Mouse (Mus musculus): ENCODE results near the gene Hyls1. TPM values are rescaled to one million over a fixed set of nuclear protein-coding genes. Genes with fewer than 3 reads are reported as not detected.

Gene Hyls1
- polyA plus RNA-seq, 1 experiment from 2014 or later = 26.8 TPM

DNA sequence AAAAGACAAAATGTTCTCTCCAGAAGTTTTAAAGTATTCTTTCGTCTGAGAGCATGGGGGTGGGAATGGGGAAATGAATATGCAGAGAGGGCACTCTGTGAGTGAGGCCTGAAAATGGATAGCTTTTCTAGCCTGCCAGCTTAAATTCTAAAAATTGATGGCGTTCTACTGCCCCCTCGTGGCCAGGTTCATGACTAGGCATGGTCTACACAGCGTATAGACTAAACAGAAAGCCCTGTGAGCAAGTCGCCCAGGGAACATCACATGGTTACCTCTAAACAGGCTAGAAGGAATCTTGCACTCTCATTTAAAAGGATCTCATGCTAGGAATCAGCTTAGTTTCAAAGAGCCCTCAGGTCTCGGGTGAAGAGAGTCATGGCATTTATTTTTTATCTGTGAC, 28.7 kb downstream of the Hyls1 start:
- WGBS = 8% methylated on average over 6 of the region's 6 CpGs
- peak; percentile 88 for ATAC-seq (replicated peaks)
- H3K4me3 ChIP-seq = no peak overlapping the region
- no peak overlapping the region for H3K9ac ChIP-seq (replicated peaks)
- H3K27me3 ChIP-seq = no peaks in the 10 kb centered on the region
- H3K9me3 ChIP-seq = no peaks in the 10 kb centered on the region
- no peak overlapping the region for H3K4me2 ChIP-seq (replicated peaks)
- no peak overlapping the region for H3K27ac ChIP-seq (replicated peaks)
- no peaks in the 10 kb centered on the region; the same call in 1 of the 2 replicates for H3K4me1 ChIP-seq
- H3K36me3 ChIP-seq = peaks cover 15% of the 10 kb centered on the region; the same call in 1 of the 2 replicates

DNA sequence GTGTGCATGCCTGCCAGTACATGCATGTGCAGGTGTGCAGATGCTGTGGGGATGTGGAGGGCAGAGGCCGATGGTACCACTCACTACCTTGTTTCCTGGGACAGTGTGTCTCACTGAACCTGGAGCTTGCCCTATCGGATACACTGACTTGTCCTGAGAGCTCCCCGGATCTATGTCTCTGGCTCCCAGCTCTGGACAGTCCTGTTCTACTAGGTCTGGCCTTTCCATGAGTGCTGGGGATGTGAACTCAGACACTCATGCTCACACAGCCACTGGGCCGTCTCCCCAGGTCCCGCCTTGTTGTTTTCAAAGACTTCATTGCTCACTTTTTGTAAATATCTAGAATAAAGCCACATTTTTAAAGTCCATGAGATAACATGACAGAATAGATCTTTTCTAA, 29.2 kb downstream of the Hyls1 start:
- H3K9me3 ChIP-seq = no peaks in the 10 kb centered on the region
- no peaks in the 10 kb centered on the region for H3K27me3 ChIP-seq
- no peak overlapping the region for H3K9ac ChIP-seq (replicated peaks)
- peaks cover 15% of the 10 kb centered on the region; the same call in 1 of the 2 replicates for H3K36me3 ChIP-seq
- no peak overlapping the region for H3K4me3 ChIP-seq
- WGBS = 89% methylated on average over 5 of the region's 5 CpGs
- ATAC-seq (replicated peaks) = no peak
- H3K4me1 ChIP-seq = no peaks in the 10 kb centered on the region; the same call in 1 of the 2 replicates
- no peak overlapping the region for H3K27ac ChIP-seq (replicated peaks)
- H3K4me2 ChIP-seq (replicated peaks) = no peak overlapping the region

DNA sequence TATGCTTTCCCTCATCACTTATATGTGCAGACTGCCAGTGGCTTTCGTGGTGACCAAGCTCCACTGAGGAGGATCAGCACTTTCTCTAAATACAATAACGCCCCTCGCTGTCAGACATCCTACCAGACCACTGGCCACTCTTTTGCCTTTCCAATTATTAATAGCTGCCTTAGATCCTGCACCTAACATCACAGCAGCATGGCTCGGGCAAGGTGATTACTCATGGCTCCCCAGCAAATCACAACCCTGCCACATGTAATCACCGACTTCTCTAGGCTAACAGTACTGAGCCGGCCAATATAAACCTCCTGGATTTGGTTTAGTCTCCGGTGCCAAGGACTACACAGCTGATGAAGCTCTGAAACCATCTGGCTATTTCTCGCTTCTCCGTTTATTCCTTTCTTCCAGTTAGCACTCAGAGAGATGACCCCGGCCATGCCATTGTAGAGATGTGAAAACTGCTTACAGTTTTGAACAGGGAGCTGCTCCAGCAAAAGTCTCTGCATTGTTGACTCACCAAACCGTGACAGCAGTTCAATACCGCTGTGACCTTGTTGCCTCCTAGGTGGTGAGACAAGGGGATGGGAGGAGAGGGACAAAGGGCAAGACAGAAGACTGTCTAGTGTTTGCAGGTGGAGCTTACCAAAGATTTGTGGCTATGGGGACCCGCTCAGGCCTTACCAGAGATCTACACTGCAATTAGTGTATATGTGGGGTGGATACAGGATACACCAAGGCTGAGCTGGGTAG, 31.0 kb downstream of the Hyls1 start:
- no peaks in the 10 kb centered on the region; the same call in 1 of the 2 replicates for H3K4me1 ChIP-seq
- 0 out of 2 replicates have a peak, but pooled peaks cover 6% of the 10 kb centered on the region for H3K36me3 ChIP-seq
- H3K4me3 ChIP-seq = no peak overlapping the region
- no peak overlapping the region for H3K27ac ChIP-seq (replicated peaks)
- 73% methylated on average over 13 of the region's 13 CpGs for WGBS
- H3K9me3 ChIP-seq = no peaks in the 10 kb centered on the region
- no peak for ATAC-seq (replicated peaks)
- no peak overlapping the region for H3K4me2 ChIP-seq (replicated peaks)
- H3K27me3 ChIP-seq = no peaks in the 10 kb centered on the region
- H3K9ac ChIP-seq (replicated peaks) = no peak overlapping the region

DNA sequence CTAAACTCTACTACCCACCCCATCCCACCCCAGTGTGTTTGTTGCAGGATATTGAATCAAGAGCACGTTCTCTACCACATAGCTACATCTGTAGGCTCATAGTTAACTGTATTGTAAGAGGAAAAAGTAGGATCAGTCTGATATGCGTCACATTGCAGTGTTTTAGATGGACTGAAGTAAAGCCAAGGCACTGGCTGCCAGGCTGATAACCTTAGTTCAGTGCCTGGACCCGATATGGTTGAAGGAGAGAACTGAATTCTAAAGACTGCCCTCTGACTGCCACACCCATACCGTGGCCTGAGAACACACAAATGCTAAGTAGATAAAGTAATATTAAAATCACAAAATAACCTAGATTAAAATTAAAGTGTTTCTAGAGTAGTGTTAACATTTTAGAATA, 34.3 kb downstream of the Hyls1 start:
- H3K27ac ChIP-seq (replicated peaks) = no peak overlapping the region
- H3K36me3 ChIP-seq = no peaks in the 10 kb centered on the region
- WGBS = 81% methylated on average over 4 of the region's 4 CpGs
- no peak for ATAC-seq (replicated peaks)
- H3K9ac ChIP-seq (replicated peaks) = no peak overlapping the region
- H3K4me1 ChIP-seq = no peaks in the 10 kb centered on the region; the same call in 1 of the 2 replicates
- H3K9me3 ChIP-seq = no peaks in the 10 kb centered on the region
- no peak overlapping the region for H3K4me2 ChIP-seq (replicated peaks)
- no peaks in the 10 kb centered on the region for H3K27me3 ChIP-seq
- no peak overlapping the region for H3K4me3 ChIP-seq

DNA sequence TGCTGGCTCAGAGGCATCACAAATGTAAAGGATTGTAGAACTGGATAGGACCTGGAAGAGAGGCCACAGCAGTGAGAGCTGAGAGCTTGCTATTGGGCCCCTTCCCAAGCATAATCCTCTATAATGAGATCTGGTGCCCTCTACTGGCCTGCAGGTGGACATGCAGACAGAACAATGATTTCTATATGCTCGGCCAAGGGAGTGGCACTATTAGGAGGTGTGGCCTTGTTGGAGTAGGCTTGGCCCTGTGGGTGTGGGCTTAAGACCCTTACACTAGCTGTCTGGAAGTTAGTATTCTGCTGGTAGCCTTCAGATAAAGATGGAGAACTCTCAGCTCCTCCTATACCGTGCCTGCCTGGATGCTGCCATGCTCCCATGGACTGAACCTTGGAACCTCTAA, 35.1 kb downstream of the Hyls1 start:
- Histone ChIP-seq H3K36me3 (no peaks in the 10 kb centered on the region), H3K27ac (replicated peaks) (no peak overlapping the region), H3K9me3 (no peaks in the 10 kb centered on the region), H3K27me3 (no peaks in the 10 kb centered on the region), H3K4me3 (no peak overlapping the region), H3K4me1 (no peaks in the 10 kb centered on the region; the same call in 1 of the 2 replicates), H3K4me2 (replicated peaks) (no peak overlapping the region), H3K9ac (replicated peaks) (no peak overlapping the region)
- ATAC-seq (replicated peaks) = peak; percentile 85
- WGBS = 4% methylated on average over 2 of the region's 2 CpGs

DNA sequence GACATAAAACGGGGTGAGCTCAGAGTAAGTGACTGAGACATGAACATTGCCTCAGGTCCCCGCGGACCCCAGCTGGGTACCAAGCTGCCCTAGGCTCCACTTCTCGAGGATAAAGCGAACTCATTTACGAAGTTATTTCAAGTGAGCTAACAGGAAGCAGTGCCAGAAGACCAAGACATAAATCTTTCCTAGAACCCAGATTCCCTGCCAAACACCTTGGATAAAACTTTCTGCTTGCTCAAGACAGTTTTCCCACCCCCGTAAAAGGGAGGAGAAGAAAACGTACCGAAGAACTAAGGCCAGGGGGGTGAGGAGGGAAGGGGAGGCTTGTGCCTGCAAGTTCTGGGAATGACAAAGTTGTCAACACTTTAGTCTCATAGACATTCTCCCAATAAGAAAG, 36.9 kb downstream of the Hyls1 start:
- ATAC-seq (replicated peaks) = no peak
- Histone ChIP-seq H3K4me2 (replicated peaks) (no peak overlapping the region), H3K9ac (replicated peaks) (no peak overlapping the region), H3K27ac (replicated peaks) (no peak overlapping the region), H3K36me3 (no peaks in the 10 kb centered on the region), H3K9me3 (no peaks in the 10 kb centered on the region), H3K4me1 (no peaks in the 10 kb centered on the region), H3K27me3 (no peaks in the 10 kb centered on the region), H3K4me3 (no peak overlapping the region)
- 79% methylated on average over 9 of the region's 9 CpGs for WGBS

DNA sequence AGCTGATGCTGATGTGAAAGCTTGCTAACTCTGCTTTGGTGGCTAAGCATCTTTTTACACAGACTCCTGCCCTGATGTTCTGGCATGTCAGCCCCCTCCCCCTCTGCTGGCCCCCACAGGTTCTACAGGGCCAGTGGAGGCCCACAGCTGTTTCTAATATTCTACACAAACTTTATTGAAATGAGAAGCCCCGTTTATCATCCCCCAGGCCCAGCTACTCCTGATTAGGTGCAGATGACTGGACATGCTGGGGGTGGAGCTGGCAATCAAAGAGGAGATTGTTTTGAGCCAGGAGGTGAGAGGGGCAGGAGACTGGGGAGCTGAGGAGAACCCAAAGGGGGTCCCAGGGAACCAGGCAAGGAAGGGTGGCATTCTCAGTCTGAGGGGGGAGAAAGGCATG, 40.4 kb downstream of the Hyls1 start:
- Histone ChIP-seq H3K9me3 (no peaks in the 10 kb centered on the region), H3K27ac (replicated peaks) (no peak overlapping the region), H3K4me1 (no peaks in the 10 kb centered on the region), H3K4me3 (no peak overlapping the region), H3K36me3 (no peaks in the 10 kb centered on the region), H3K4me2 (replicated peaks) (no peak overlapping the region), H3K27me3 (no peaks in the 10 kb centered on the region), H3K9ac (replicated peaks) (no peak overlapping the region)
- no peak for ATAC-seq (replicated peaks)
- WGBS = 13% methylated on average over 1 of the region's 1 CpGs

DNA sequence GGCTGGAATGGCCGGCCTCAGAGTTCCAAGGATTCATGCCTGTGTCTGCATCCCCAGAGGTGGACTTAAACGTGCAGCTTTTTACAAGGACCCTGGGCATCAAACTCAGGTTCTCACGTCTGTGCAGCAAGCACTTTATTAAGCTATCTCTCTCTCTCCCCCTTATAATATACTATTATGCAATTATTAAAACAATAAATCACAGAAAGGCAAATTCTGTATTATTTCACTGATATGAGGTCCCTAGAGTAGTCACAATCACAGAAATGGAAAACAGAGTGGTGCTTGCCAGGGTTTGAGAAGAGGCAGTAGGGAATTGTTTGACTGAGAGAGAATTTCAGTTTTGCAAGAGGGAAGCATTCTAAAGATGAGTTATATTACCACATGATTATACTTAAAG, 41.1 kb downstream of the Hyls1 start:
- H3K4me3 ChIP-seq = no peak overlapping the region
- H3K9me3 ChIP-seq = no peaks in the 10 kb centered on the region
- no peak overlapping the region for H3K9ac ChIP-seq (replicated peaks)
- H3K4me1 ChIP-seq = peaks cover 6% of the 10 kb centered on the region
- H3K27ac ChIP-seq (replicated peaks) = no peak overlapping the region
- no peaks in the 10 kb centered on the region for H3K36me3 ChIP-seq
- ATAC-seq (replicated peaks) = no peak
- H3K4me2 ChIP-seq (replicated peaks) = no peak overlapping the region
- WGBS = 67% methylated on average over 3 of the region's 3 CpGs
- no peaks in the 10 kb centered on the region for H3K27me3 ChIP-seq

DNA sequence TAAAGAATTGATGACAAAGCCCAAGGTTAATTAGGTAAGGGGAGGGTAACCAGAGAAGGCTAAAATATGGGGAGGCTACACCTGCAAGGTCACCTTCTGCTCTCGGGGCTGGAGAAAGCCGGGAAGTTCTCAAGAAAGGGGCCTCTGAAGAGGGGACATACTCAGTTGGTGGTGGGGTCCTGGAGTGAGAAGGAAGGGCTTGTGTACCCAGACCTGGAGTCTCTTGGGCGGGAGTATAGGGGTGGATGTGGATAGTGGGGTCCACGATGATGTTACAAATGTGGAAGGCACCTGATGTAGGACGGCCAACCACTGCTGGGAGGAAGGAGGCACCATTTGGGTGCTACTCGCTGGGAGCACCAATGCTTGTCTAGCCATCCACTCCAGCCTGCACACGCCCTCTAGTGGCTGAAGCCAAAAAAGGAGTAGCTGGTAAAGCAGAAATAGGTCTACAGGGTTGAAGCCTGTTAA, 46.2 kb downstream of the Hyls1 start:
- peak; percentile 90 for ATAC-seq (replicated peaks)

DNA sequence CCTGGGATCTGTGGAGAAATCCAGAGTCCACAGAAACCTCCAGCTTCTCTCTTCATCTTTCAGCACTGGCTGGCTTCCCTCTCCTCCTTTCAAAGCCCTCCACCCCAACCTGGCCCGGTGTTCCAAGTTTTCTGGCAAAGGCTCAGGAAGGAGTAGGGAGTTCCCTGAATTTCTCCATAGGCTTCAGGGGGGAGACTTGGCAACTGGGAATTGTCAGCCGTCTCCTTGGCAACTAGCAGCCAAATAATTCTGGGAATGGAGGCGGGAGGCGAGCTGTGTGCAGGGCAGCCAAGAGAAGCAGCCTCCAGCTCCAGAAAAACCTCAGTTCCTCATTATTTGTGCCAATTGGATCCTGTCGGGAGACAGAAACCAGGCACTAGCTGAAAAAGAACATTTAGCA, 46.7 kb downstream of the Hyls1 start:
- Histone ChIP-seq H3K4me3 (no peak overlapping the region), H3K4me2 (replicated peaks) (peak overlapping the region; percentile 23), H3K9ac (replicated peaks) (no peak overlapping the region), H3K9me3 (no peaks in the 10 kb centered on the region), H3K27ac (replicated peaks) (peak overlapping the region; percentile 79), H3K4me1 (peaks cover 21% of the 10 kb centered on the region), H3K36me3 (no peaks in the 10 kb centered on the region), H3K27me3 (no peaks in the 10 kb centered on the region)
- WGBS = 7% methylated on average over 5 of the region's 5 CpGs
- peak; percentile 90 for ATAC-seq (replicated peaks)

More for the DNA sequence above, 46.2 kb downstream of the Hyls1 start:
- H3K4me3 ChIP-seq = no peak overlapping the region
- H3K27ac ChIP-seq (replicated peaks) = peak overlapping the region; percentile 79
- H3K9ac ChIP-seq (replicated peaks) = no peak overlapping the region
- H3K27me3 ChIP-seq = no peaks in the 10 kb centered on the region
- peaks cover 21% of the 10 kb centered on the region for H3K4me1 ChIP-seq
- 14% methylated on average over 7 of the region's 7 CpGs for WGBS
- H3K9me3 ChIP-seq = no peaks in the 10 kb centered on the region
- H3K36me3 ChIP-seq = no peaks in the 10 kb centered on the region
- peak overlapping the region; percentile 23 for H3K4me2 ChIP-seq (replicated peaks)

DNA sequence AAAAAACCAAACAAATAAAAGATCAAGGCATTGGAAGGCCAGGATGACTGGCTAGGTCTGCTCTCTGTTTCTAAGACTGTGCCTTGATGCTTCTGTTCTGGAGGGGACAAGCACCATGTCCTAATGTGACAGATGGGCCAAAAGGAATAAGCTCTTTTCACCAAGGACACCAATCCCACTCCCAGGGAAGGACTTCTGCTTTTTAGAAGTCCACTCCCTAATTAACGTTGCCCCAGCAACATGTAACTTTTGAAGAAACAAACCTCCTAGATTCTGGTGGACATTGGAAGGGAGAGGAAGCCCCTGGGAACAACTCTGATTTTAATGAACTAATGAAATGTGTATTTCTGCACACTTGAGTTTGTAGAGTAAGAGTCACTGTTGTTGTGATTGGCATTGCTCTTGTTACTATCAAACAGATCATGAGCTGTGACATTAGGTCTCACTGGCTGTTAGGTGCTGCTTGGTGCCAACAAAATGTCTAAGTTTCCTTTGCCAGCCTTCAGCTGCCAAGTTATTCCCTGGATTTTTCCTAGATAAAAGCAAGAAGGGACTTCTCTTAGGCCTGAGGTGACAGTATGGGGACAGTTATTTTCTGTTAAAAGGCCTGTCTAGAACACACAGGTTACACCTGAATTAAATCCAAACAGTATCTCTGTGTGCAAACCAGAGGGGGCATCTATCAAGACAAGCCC, 47.2 kb downstream of the Hyls1 start:
- no peaks in the 10 kb centered on the region for H3K27me3 ChIP-seq
- H3K9ac ChIP-seq (replicated peaks) = no peak overlapping the region
- no peaks in the 10 kb centered on the region for H3K36me3 ChIP-seq
- H3K27ac ChIP-seq (replicated peaks) = peak overlapping the region; percentile 79
- H3K9me3 ChIP-seq = no peaks in the 10 kb centered on the region
- H3K4me3 ChIP-seq = no peak overlapping the region
- peak; percentile 23; the same call in 1 of the 2 replicates for ATAC-seq (replicated peaks)
- H3K4me2 ChIP-seq (replicated peaks) = no peak overlapping the region
- H3K4me1 ChIP-seq = peaks cover 21% of the 10 kb centered on the region
- WGBS = 66% methylated on average over 1 of the region's 1 CpGs

DNA sequence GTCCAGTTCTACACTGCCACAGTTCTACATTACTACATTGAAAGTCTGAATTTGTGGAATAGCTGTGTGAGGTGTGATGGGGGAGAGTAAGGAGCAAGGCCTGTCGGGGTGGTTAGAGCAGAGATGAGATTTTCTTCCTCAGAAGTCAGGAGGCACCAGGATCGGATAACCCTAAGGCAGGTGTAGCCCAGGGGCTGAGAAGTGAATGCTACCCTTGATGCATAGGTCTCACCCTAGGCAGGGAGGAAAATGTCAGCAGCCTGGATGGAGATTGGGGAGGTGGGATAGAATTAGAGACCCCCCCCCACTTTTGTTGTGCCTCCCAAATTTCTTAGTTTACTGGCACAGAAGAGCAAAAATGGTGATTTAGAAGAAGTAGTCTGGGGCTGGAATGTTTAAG, 48.0 kb downstream of the Hyls1 start:
- H3K4me1 ChIP-seq = peaks cover 21% of the 10 kb centered on the region
- 88% methylated on average over 2 of the region's 2 CpGs for WGBS
- no peak overlapping the region for H3K27ac ChIP-seq (replicated peaks)
- H3K4me3 ChIP-seq = no peak overlapping the region
- ATAC-seq (replicated peaks) = no peak
- H3K36me3 ChIP-seq = no peaks in the 10 kb centered on the region
- H3K9me3 ChIP-seq = no peaks in the 10 kb centered on the region
- no peaks in the 10 kb centered on the region for H3K27me3 ChIP-seq
- no peak overlapping the region for H3K4me2 ChIP-seq (replicated peaks)
- no peak overlapping the region for H3K9ac ChIP-seq (replicated peaks)
